Mouse (Mus musculus): ENCODE data around the gene Zswim1. TPM values are rescaled to one million over a fixed set of nuclear protein-coding genes. Genes with fewer than 3 reads are reported as not detected.
A peak's percentile ranks its signal among the peaks of the same experiment; 100 is the strongest.
"Not testable (repeated sequence)": the region's sequence is repeated elsewhere in the genome, so short reads cannot be mapped to it uniquely, and the experiment has no call there.

The Zswim1 gene
- polyA plus RNA-seq, 1 experiment from 2014 or later = 22.8 TPM

DNA sequence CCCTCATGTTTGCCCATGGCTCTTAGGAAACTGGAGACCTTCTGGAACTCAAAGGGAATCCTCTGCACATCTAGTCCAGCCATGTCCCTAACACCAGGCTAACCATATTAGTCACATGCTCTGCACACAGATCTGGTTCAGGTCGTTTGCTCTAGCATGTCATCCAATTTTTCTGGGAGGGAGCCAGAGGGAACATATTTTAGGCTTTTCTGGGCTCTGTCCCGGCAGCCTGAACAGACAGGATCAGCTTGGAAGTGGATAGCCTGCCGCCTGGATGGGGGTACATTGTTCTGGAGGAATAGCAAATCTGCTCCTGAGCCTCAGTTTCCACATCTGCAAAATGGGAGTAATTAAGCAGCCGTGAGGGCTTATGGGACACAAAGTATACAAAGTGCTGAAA, 38.6 kb downstream of the Zswim1 start:
- Histone ChIP-seq H3K4me2 (replicated peaks) (no peak overlapping the region), H3K4me1 (peaks cover 31% of the 10 kb centered on the region), H3K9ac (replicated peaks) (no peak overlapping the region), H3K36me3 (no peaks in the 10 kb centered on the region), H3K9me3 (no peaks in the 10 kb centered on the region), H3K4me3 (no peak overlapping the region), H3K27ac (replicated peaks) (no peak overlapping the region), H3K27me3 (peaks cover 27% of the 10 kb centered on the region; the same call in 1 of the 2 replicates)
- WGBS = 71% methylated on average over 4 of the region's 4 CpGs
- no peak for ATAC-seq (replicated peaks)

DNA sequence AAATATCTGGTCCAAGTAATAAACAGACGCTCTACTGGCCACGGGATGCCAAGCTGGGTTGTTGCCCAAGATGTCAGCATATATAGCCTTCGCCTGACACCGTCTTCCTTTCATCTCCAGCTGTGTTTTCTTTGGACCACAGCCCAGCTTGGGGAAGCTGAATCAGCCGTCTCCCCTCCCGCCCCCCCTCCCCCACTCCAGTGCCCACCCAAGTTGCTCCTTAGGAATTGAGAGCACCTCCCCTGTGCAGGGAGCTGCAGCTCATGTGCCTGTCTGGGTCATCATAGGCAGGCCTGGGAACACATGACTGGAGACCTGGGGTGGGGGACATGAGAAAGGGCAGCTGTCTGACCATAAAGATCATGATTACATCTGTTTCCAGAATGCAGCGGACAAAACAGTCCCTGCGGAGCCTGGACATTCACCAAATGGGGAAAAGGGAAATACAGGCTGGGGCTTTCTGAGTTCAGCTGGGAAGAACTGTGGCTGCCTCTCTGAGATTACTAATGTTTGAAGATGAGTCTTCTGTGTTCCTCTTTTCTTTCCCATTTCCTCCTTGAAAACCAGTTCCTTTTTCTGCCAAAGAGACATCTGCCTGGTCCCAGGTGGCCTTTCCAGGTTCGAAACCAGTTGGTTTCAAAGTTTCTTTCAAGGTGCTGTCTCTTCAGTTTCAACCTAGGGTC, 39.8 kb downstream of the Zswim1 start:
- Histone ChIP-seq H3K27me3 (peaks cover 14% of the 10 kb centered on the region; the same call in 1 of the 2 replicates), H3K4me3 (no peak overlapping the region), H3K4me1 (peaks cover 19% of the 10 kb centered on the region), H3K4me2 (replicated peaks) (no peak overlapping the region), H3K36me3 (no peaks in the 10 kb centered on the region), H3K9ac (replicated peaks) (no peak overlapping the region), H3K27ac (replicated peaks) (peak overlapping the region; percentile 16; the same call in 1 of the 2 replicates), H3K9me3 (no peaks in the 10 kb centered on the region)
- WGBS = 36% methylated on average over 9 of the region's 9 CpGs
- ATAC-seq (replicated peaks) = no peak

DNA sequence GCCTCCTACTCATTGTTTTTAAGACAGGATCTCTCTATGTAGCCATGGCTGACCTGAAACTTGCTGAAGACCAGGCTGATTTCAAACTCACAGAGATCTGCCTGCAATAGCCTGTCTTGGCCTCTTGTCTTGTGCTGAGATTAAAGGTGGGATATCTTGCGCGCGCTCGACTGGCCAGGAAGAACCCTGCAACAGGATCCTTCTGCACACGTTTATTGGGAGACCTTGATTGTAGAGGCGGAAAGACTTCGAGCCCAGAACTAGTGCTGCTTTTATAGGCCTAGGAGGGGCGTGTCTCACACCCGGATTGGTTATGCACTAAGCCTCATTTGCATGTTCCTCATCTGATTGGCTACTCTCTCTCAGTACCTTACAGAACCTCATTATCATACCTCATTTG, 40.9 kb downstream of the Zswim1 start:
- H3K27ac ChIP-seq (replicated peaks); H3K27me3 ChIP-seq; ATAC-seq (replicated peaks); H3K9me3 ChIP-seq; H3K4me2 ChIP-seq (replicated peaks); H3K9ac ChIP-seq (replicated peaks); H3K4me3 ChIP-seq; H3K36me3 ChIP-seq: not testable (repeated sequence)
- peaks cover 10% of the 10 kb centered on the region for H3K4me1 ChIP-seq
- 92% methylated on average over 9 of the region's 9 CpGs for WGBS

DNA sequence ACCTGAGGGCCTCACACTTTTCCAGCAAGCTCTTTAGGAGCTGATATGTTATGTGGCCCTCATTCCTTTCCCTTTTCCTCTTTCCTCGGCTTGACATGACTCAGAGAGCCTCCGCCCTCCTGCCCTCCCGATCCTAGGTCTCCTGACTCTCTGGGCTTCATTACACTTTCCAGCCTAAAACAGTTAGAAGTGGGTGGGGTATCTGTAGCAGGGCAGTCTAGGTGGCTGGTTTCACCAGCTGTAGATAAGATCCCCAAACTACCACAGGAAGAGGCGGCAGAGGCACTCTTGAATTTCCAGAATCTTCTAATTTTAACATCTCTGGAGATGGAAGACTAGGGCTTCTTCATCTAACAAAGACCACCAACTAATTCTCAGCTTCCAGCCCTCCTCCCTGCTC, 42.1 kb downstream of the Zswim1 start:
- Histone ChIP-seq H3K27ac (replicated peaks) (no peak overlapping the region), H3K9me3 (no peaks in the 10 kb centered on the region), H3K4me3 (no peak overlapping the region), H3K9ac (replicated peaks) (no peak overlapping the region), H3K27me3 (peaks cover 2% of the 10 kb centered on the region; the same call in 1 of the 2 replicates), H3K36me3 (no peaks in the 10 kb centered on the region), H3K4me2 (replicated peaks) (no peak overlapping the region), H3K4me1 (peaks cover 10% of the 10 kb centered on the region)
- ATAC-seq (replicated peaks) = no peak
- WGBS = 94% methylated on average over 4 of the region's 4 CpGs

DNA sequence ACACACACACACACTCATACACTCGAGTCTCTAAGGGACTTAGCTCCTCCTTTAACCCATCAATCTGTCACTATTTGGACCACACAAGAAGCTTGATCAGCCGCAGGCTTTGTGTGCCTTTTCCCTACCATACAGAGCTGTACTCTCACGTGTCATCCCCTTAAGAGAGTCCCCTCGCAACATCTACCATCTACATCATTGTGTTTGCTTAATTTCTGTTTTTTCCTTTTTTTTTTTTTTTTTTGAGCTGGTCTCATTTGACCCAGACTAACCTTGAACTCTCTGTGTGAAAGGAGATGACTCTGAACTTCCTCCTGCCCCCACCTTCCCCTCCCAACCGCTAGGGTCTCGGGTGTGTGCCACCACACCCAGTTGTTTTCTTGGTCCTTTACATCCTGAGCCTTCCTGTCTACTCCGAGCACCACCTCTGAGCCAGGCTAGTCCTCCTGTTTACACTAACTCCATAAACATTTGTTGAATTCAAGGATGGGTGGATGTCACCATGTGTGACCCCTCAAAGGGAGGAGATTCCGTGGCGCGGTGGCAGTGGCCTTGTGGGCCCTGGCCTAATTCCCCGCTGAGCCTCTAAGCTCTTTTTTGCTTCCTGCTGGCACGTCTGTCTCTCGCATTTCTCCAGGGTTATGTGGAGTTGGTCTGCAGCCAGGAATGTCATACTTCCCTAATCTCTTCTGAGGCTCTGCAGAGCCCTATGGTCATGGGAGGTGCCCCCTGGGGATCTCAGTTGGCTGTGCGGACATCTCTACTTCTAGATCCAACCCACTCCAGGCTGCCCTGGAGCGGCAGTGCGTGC, 44.5 kb downstream of the Zswim1 start:
- Histone ChIP-seq H3K4me1 (peaks cover 7% of the 10 kb centered on the region), H3K27me3 (no peaks in the 10 kb centered on the region), H3K4me2 (replicated peaks) (no peak overlapping the region), H3K36me3 (no peaks in the 10 kb centered on the region), H3K9ac (replicated peaks) (no peak overlapping the region), H3K9me3 (no peaks in the 10 kb centered on the region), H3K4me3 (no peak overlapping the region), H3K27ac (replicated peaks) (no peak overlapping the region)
- 74% methylated on average over 16 of the region's 16 CpGs for WGBS
- ATAC-seq (replicated peaks) = no peak

DNA sequence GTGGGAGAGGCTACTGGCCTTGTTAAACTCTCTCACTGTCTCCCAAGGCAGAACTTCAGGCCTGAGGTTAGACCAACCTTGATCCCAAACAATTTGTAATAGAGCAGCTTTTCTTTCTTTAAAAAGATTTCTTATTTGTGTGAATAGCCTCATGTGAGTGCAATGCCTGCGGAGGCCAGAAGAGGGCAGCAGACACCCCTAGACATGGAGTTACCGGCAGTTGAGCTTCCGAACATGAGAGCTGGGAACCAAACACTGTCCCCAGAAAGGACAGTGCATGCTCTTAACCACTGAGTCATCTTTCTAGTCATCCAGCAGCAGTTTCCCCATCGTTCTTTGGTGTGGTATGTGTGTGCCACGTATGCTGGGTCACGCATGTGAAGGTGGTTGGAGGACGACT, 45.1 kb downstream of the Zswim1 start:
- H3K4me3 ChIP-seq = no peak overlapping the region
- peaks cover 2% of the 10 kb centered on the region; the same call in 1 of the 2 replicates for H3K4me1 ChIP-seq
- 92% methylated on average over 7 of the region's 7 CpGs for WGBS
- no peak overlapping the region for H3K9ac ChIP-seq (replicated peaks)
- H3K27ac ChIP-seq (replicated peaks) = no peak overlapping the region
- no peaks in the 10 kb centered on the region for H3K36me3 ChIP-seq
- no peak for ATAC-seq (replicated peaks)
- no peaks in the 10 kb centered on the region for H3K27me3 ChIP-seq
- no peaks in the 10 kb centered on the region for H3K9me3 ChIP-seq
- H3K4me2 ChIP-seq (replicated peaks) = no peak overlapping the region

DNA sequence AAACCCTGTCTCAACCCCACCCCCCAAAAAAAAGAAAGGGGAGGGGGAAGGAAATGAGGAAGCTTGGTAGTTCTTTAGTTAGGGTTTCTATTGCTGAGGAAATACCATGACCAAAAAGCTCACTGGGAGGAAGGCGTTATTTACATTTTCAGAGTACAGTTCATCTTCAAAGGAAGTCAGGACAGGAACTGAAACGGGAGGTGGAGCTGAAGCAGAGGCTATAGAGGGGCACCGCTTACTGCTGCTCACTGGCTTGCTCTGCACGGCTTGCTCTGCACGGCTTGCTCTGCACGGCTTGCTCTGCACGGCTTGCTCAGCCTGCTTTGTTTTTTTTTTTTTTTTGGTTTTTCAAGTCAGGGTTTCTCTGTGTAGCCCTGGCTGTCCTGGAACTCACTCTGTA, 46.0 kb downstream of the Zswim1 start:
- Histone ChIP-seq H3K4me1 (no peaks in the 10 kb centered on the region), H3K27me3 (no peaks in the 10 kb centered on the region), H3K9ac (replicated peaks) (no peak overlapping the region), H3K4me2 (replicated peaks) (no peak overlapping the region), H3K9me3 (no peaks in the 10 kb centered on the region), H3K27ac (replicated peaks) (no peak overlapping the region), H3K36me3 (no peaks in the 10 kb centered on the region), H3K4me3 (no peak overlapping the region)
- ATAC-seq (replicated peaks) = no peak
- WGBS = 83% methylated on average over 7 of the region's 7 CpGs

DNA sequence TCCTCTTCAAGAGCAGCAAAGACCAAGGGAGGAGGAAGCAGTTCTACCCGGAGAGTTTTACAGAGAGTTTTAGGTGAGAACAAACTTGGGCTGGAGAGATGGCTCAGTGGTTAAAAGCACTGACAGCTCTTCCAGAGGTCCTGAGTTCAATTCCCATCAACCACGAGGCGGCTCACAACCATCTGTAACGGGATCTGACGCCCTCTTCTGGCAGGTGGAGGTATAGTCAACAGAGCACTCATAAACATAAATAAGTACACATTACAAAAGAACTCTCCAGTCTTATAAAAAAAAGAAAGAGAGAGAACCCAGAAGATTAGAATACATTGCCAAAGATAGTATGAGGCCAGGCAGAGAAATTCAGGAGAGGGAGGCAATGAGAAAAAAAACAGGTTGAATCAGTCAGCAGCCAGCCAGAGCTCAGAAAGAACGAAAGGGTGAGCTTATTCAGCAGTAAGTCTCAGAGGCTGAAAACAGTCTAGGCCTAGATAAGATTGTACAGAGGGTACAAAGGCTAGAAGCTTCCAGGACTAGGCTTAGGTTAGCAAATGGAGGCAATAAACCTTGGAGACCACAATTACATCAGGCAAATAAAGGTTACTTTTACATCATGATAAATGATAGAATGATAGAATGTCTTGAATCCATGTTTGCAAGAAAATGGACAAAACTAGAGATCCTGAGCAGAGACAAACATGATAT, 49.3 kb downstream of the Zswim1 start:
- no peak overlapping the region for H3K4me2 ChIP-seq (replicated peaks)
- no peaks in the 10 kb centered on the region for H3K36me3 ChIP-seq
- ATAC-seq (replicated peaks) = no peak
- H3K27ac ChIP-seq (replicated peaks) = no peak overlapping the region
- no peaks in the 10 kb centered on the region for H3K27me3 ChIP-seq
- H3K9me3 ChIP-seq = no peaks in the 10 kb centered on the region
- 58% methylated on average over 6 of the region's 6 CpGs for WGBS
- no peak overlapping the region for H3K4me3 ChIP-seq
- no peaks in the 10 kb centered on the region for H3K4me1 ChIP-seq
- H3K9ac ChIP-seq (replicated peaks) = no peak overlapping the region

DNA sequence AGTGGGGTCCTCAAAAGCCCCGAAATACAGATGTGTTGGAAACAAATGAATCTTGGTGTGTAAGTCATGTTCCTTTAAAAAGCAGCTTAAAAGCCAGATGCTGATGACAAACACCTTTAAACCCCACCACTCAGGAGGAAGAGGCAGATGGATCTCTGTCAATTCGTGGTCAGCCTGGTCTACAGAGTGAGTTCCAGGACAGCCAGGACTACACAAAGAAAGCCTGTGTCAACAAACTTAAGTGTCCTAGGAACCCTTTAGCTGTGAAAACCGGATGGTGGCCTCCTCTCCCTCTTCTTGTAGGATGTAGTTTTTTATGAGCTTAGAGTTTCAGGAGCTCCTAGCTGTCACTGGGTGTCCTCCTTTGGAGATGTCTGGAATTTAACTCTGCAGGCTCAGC, 51.1 kb downstream of the Zswim1 start:
- no peak overlapping the region for H3K4me3 ChIP-seq
- H3K4me1 ChIP-seq = peaks cover 7% of the 10 kb centered on the region
- ATAC-seq (replicated peaks) = no peak
- no peaks in the 10 kb centered on the region for H3K9me3 ChIP-seq
- WGBS = 76% methylated on average over 3 of the region's 3 CpGs
- H3K27me3 ChIP-seq = no peaks in the 10 kb centered on the region
- H3K36me3 ChIP-seq = no peaks in the 10 kb centered on the region
- no peak overlapping the region for H3K4me2 ChIP-seq (replicated peaks)
- no peak overlapping the region for H3K27ac ChIP-seq (replicated peaks)
- no peak overlapping the region for H3K9ac ChIP-seq (replicated peaks)

DNA sequence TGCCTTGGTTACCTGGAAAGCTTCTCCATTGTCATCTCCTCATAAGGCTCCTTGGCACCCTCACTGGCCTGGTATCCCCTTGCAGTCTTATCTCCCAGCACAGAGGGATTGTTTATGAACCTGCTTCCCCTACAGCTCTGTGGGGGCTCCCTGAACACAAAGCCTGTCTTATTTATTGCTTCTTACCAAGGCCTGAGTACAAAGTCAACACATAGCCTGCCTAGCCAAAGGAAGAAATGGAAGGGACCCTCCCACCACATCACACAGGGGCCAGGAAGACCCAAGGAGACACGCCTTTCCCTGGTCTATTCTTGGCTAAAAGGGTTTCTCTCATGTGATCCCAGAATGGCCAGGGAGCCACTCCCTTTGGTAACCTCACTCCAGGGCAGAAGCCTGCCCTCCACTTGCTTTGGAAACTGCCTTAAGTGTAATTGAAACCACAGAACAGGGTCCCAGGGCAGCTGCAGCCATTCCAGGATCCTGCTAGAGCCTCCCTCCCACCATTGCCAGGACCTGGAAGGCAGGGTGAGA, 51.8 kb downstream of the Zswim1 start:
- Histone ChIP-seq H3K36me3 (no peaks in the 10 kb centered on the region), H3K4me2 (replicated peaks) (no peak overlapping the region), H3K27ac (replicated peaks) (no peak overlapping the region), H3K9me3 (no peaks in the 10 kb centered on the region), H3K4me3 (no peak overlapping the region), H3K27me3 (no peaks in the 10 kb centered on the region), H3K4me1 (peaks cover 9% of the 10 kb centered on the region), H3K9ac (replicated peaks) (no peak overlapping the region)
- ATAC-seq (replicated peaks) = no peak
- 45% methylated on average over 1 of the region's 1 CpGs for WGBS

DNA sequence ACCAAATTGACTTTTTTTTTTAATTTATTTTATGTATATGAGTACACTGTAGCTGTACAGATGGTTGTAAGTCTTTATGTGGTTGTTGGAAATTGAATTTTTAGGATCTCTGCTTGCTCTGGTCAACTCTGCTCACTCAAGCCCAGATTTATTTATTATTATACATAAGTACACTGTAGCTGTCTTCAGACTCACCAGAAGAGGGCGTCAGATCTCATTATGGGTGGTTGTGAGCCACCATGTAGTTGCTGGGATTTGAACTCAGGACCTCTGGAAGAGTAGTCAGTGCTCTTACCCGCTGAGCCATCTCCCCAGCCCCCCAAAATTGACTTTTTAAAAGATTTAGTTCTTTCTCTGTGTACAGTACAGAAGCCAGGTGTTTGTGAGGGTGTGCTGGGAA, 53.2 kb downstream of the Zswim1 start:
- H3K4me1 ChIP-seq = peaks cover 16% of the 10 kb centered on the region
- H3K4me3 ChIP-seq; H3K27ac ChIP-seq (replicated peaks); H3K4me2 ChIP-seq (replicated peaks); H3K27me3 ChIP-seq; H3K9me3 ChIP-seq; H3K36me3 ChIP-seq; ATAC-seq (replicated peaks); H3K9ac ChIP-seq (replicated peaks): not testable (repeated sequence)
- 57% methylated on average over 2 of the region's 2 CpGs for WGBS
